Mouse (Mus musculus) lung, adult 2 months (tissue): ENCODE data around the gene Ttc34.

Experiments
- CTCF ChIP-seq: fragments of 200-500 bp; IDR thresholded peaks from 2 replicates; pipeline ENCODE4 v1.5.1; 2011; ENCODE audit warnings: mild to moderate bottlenecking, low read length, control low read depth; ENCODE audit not compliant: insufficient read depth
- POLR2A ChIP-seq: fragments of 200-500 bp; IDR thresholded peaks from 2 replicates; pipeline ENCODE4 v1.6.1; 2011; ENCODE audit warnings: low read depth, mild to moderate bottlenecking, control low read depth, low read length, borderline replicate concordance; ENCODE audit errors: extremely low read depth

GRCm38 (mm10) chr4:154915286-154915685, 78.0 kb downstream of the Ttc34 start:
- TF ChIP-seq POLR2A (no peak), CTCF (no peak)
